Mouse (Mus musculus) liver, embryonic 14.5 days (tissue): Measurements from ENCODE around the gene Aacs. TPM values are rescaled to one million over a fixed set of nuclear protein-coding genes. Genes with fewer than 3 reads are reported as not detected.
A peak's percentile ranks its signal among the peaks of the same experiment; 100 is the strongest.

Source experiments
- ATAC-seq: fragments of 200-750 bp; cut with Nextera tagmentation; 2 replicates; pipeline ENCODE4 v1.8.0; 2017; ENCODE audit warnings: moderate number of reproducible peaks, mild to moderate bottlenecking, moderate library complexity; ENCODE audit not compliant: insufficient read depth
- DNase-seq, 3 experiments: peaks; one replicate each; pipeline ENCODE4 v3.0.0-alpha.2; 2012 to 2013; ENCODE audit warnings: low read depth in 3 of 3, low spot score in 3 of 3
- H3K27ac ChIP-seq: fragments of 300-500 bp; sonication (generic); 2 replicates; pipeline ENCODE4 v1.5.1; 2014; ENCODE audit warnings: moderate library complexity, mild to moderate bottlenecking, control low read depth, inconsistent platforms
- H3K27me3 ChIP-seq: fragments of 300-500 bp; sonication (generic); 2 replicates; pipeline ENCODE4 v1.6.1; 2014; ENCODE audit warnings: mild to moderate bottlenecking, low read length, moderate library complexity; ENCODE audit not compliant: control insufficient read depth, insufficient read depth
- H3K36me3 ChIP-seq: fragments of 300-500 bp; sonication (generic); replicated peaks from 2 replicates; pipeline ENCODE4 v1.6.1; 2014; ENCODE audit warnings: low read depth; ENCODE audit not compliant: control insufficient read depth, insufficient read depth
- H3K4me1 ChIP-seq, 2 experiments: fragments of 200-500 bp in 1 of 2; fragments of 300-500 bp in 1 of 2; sonication (generic) in 1 of 2; replicated peaks; 2 replicates each; pipeline ENCODE4 v1.6.1; 2012 to 2014; ENCODE audit warnings: antibody characterized with exemption in 1 of 2, inconsistent platforms in 1 of 2, low read length in 1 of 2; ENCODE audit not compliant: control insufficient read depth in 2 of 2, insufficient read depth in 2 of 2
- H3K4me2 ChIP-seq: fragments of 300-500 bp; sonication (generic); 2 replicates; pipeline ENCODE4 v1.6.1; 2014; ENCODE audit warnings: low read depth, mild to moderate bottlenecking, control low read depth, moderate library complexity
- H3K4me3 ChIP-seq, 2 experiments: fragments of 200-500 bp in 1 of 2; fragments of 300-500 bp in 1 of 2; sonication (generic) in 1 of 2; 2 replicates each; pipeline ENCODE4 v1.5.1; 2012 to 2014; ENCODE audit warnings: low read depth in 2 of 2, low read length in 2 of 2, mild to moderate bottlenecking in 2 of 2, control low read depth in 1 of 2, inconsistent platforms in 1 of 2, moderate library complexity in 1 of 2; ENCODE audit not compliant: insufficient read depth in 1 of 2
- H3K9ac ChIP-seq: fragments of 300-500 bp; sonication (generic); replicated peaks from 2 replicates; pipeline ENCODE4 v1.6.1; 2014; ENCODE audit warnings: mild to moderate bottlenecking, control low read depth, moderate library complexity
- H3K9me3 ChIP-seq: fragments of 300-500 bp; sonication (generic); 2 replicates; pipeline ENCODE4 v1.6.1; 2016; ENCODE audit warnings: low read length, mixed read lengths; ENCODE audit not compliant: control insufficient read depth
- CTCF ChIP-seq: IDR thresholded peaks from 2 replicates; pipeline ENCODE4 v1.5.1; 2016; ENCODE audit warnings: antibody characterized with exemption, low read depth, control low read depth
- EP300 ChIP-seq: IDR thresholded peaks from 2 replicates; pipeline ENCODE4 v1.6.1; 2016; ENCODE audit warnings: antibody characterized with exemption, low read depth
- WGBS: fragments of 180-500 bp; shearing (Covaris S2); extraction: QIAGEN DNeasy Blood & Tissue Kit; methylation state at CpG from one replicate; pipeline ENCODE4 v1.1.7; 2014; ENCODE audit not compliant: insufficient replicate concordance; 5-methylcytosine and 5-hydroxymethylcytosine counted together
- polyA plus RNA-seq, 2 experiments: library from polyadenylated mRNA; depleted of rRNA in 1 of 2; stranded (reverse) in 1 of 2; unstranded in 1 of 2; fragments of >200 nt; fragmentation: Nextera tagmentation in 1 of 2; extraction: Ambion mirVana in 1 of 2; gene quantifications; 2 replicates each; pipeline versions ENCODE4 v1.2.1 to v1.2.3; 2012 to 2014

Gene Aacs
- polyA plus RNA-seq, 2 experiments, result 11.0 to 13.2 TPM

DNA sequence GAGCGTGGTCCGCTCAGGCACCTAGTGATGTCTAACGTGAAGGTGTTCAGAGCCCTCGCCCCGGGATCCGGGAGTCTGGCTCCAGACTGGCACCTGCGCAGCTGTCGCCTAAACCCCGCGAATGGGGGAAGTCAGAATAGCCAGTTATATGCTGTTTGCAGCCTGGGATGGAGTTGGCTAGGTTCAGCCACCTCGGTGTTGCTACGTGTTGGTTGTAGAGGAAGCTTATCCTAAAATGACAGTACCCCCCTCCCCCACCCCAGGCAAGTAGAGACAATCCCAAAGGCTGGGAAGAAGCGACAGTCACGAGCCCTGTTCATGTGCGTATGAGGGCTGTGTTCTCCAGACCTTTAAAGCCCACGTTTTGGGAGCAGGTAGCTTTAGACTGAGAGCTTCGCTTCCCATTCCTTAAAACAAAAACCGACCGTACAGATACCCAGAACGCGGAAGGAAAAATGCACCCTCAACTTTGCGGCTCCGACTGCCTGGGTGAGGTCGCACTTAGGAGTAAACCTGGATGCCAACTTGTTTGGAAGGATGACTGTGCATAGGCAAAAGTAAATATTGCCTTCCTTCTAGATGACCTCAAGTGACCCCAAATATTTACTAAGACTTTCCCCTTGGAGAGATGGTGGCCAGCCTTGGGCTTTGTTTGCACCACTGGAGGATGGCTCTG, 57.7 kb downstream of the Aacs start:
- WGBS, result 3% methylated on average over 24 of the region's 24 CpGs
- H3K4me2 ChIP-seq, result no peak overlapping the region
- no peak for TF ChIP-seq CTCF
- no peak for TF ChIP-seq EP300
- DNase-seq, result no peak
- H3K9ac ChIP-seq, result no peak overlapping the region
- ATAC-seq, result no peak
- H3K27me3 ChIP-seq, result peaks cover 52% of the 10 kb centered on the region
- H3K36me3 ChIP-seq, result no peaks in the 10 kb centered on the region
- no peaks in the 10 kb centered on the region for H3K4me1 ChIP-seq
- H3K4me3 ChIP-seq, result no peak overlapping the region
- H3K9me3 ChIP-seq, result no peaks in the 10 kb centered on the region
- H3K27ac ChIP-seq, result no peak overlapping the region

- DNase-seq (no peak), ATAC-seq (no peak)
- Histone ChIP-seq H3K27me3 (peaks cover 50% of the 10 kb centered on the region), H3K4me3 (no peak overlapping the region), H3K9ac (no peak overlapping the region), H3K4me2 (no peak overlapping the region), H3K36me3 (no peaks in the 10 kb centered on the region), H3K27ac (no peak overlapping the region), H3K9me3 (no peaks in the 10 kb centered on the region), H3K4me1 (no peaks in the 10 kb centered on the region)
- TF ChIP-seq CTCF, result no peak
- TF ChIP-seq EP300, result no peak
- 7% methylated on average over 7 of the region's 7 CpGs for WGBS
Measured at GRCm38 (mm10) chr5:125534168-125534610, 58.6 kb downstream of the Aacs start.

DNA sequence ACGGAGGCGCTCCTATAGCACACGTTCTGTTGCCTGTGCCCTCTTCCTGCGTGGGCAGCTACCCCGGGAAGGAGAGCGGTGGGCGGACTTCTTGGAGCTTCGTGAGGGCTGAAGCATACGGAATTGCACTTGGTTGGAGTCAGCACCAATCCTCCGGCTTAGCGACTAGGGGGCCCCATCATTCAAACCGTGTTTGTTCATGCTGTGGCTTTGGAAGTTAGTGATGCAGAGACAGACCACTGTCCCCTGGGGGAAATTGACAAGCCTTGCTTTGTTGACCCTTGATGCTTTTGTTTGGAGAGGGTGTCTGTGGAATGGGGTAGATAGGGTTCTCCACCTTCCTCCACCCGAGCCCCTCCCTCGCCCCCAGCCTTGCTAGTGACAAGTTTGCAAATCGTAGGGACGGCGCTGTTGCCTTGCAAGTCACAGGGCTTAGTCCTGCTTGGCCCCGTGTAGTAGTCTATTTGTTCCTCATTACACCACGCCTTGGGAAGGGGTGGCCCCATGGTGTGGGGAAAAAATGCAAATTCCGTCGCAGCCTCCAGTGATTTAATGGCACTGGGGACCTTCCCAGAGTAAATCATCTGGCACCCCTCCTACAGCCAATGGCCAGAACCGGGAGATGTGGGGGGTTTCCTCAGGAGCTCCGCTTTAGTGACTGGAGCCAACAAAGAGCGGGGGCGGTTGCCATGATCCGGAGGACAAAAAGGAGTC, 59.2 kb downstream of the Aacs start:
- Histone ChIP-seq H3K9me3 (no peaks in the 10 kb centered on the region), H3K27me3 (peaks cover 46% of the 10 kb centered on the region), H3K9ac (no peak overlapping the region), H3K4me2 (no peak overlapping the region), H3K36me3 (no peaks in the 10 kb centered on the region), H3K4me1 (no peaks in the 10 kb centered on the region), H3K27ac (no peak overlapping the region), H3K4me3 (no peak overlapping the region)
- no peak for ATAC-seq
- 3% methylated on average over 26 of the region's 26 CpGs for whole genome bisulfite sequencing
- DNase-seq, result no peak
- TF ChIP-seq EP300, result no peak

- Histone ChIP-seq H3K27ac (no peak overlapping the region), H3K9ac (no peak overlapping the region), H3K36me3 (no peaks in the 10 kb centered on the region), H3K4me1 (no peaks in the 10 kb centered on the region), H3K9me3 (no peaks in the 10 kb centered on the region), H3K4me2 (no peak overlapping the region), H3K27me3 (no peaks in the 10 kb centered on the region), H3K4me3 (no peak overlapping the region)
- DNase-seq, result no peak
- no peak for ATAC-seq
- 65% methylated on average over 2 of the region's 2 CpGs for WGBS
- peak; percentile 28 for TF ChIP-seq CTCF
- TF ChIP-seq EP300, result no peak
Measured at GRCm38 (mm10) chr5:125545090-125545489, 69.5 kb downstream of the Aacs start.

DNA sequence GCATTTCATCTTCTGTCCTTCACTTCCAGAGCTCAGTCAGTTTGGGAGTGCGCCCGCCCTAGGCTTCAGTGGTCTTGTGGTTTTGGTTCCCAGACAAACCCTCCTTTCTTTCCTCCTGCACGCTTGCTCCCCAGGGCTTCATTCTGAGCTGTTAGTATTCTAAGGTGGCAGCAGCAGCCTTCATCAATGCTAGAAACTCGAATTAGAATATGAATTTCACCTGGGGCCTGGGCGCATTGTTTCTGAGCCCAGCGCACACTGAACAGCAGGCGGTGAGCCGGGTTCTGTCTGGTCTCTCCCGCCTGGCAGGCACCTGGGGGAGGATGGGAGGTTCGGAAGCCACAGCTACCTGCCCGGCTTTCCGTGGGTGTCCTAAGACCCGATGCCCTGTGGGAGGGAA, 70.7 kb downstream of the Aacs start:
- no peaks in the 10 kb centered on the region for H3K4me1 ChIP-seq
- ATAC-seq, result no peak
- H3K9me3 ChIP-seq, result no peaks in the 10 kb centered on the region
- no peak overlapping the region for H3K4me3 ChIP-seq
- no peak overlapping the region for H3K27ac ChIP-seq
- no peaks in the 10 kb centered on the region for H3K36me3 ChIP-seq
- no peak for DNase-seq
- no peak for TF ChIP-seq EP300
- TF ChIP-seq CTCF, result no peak
- H3K27me3 ChIP-seq, result no peaks in the 10 kb centered on the region
- 23% methylated on average over 13 of the region's 13 CpGs for WGBS
- no peak overlapping the region for H3K9ac ChIP-seq
- H3K4me2 ChIP-seq, result no peak overlapping the region
